Mouse (Mus musculus): Measurements from ENCODE around the gene Aqr. TPM values are rescaled to one million over a fixed set of nuclear protein-coding genes. Genes with fewer than 3 reads are reported as not detected.

Aqr gene
- polyA plus RNA-seq, 3 experiments from 2014 or later: 45.3 to 49.6 (median 47.4) TPM

DNA sequence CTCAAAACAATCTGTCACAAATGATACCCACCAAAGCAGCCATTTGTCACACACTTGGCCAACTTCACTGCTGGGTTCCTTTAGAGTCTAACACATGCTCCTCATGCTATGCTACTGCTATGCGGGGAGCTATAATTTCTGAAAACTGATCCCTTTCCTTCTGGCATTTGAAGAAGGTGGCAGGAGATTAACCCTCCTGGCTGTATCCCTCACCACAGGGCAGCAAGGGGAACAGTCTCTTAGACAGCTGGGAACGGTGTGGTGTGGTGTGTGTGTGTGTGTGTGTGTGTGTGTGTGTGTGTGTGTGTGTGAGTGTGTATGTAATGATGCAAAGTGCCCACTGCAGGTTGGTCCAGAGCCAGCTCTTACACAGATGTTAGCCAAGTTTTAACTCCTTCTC is 51.0 kb downstream of the Aqr start:
- no peak for ATAC-seq

DNA sequence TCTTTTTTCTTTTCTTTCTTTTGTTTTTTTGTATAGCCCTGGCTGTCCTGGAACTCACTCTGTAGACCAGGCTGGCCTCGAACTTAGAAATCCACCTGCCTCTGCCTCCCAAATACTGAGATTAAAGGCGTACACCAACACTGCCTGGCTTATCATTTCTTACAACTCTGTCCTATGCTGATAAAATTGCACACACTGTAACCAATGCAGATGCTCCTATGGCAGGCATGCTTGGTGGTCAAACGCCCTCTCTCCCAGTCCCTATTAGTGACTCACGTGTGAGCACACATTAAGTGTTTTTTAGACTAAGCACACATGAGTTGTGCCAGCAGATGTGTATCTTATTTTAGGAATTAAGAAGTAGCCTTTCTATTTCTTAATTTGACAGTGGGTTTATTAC is 53.5 kb downstream of the Aqr start:
- no peak for ATAC-seq

DNA sequence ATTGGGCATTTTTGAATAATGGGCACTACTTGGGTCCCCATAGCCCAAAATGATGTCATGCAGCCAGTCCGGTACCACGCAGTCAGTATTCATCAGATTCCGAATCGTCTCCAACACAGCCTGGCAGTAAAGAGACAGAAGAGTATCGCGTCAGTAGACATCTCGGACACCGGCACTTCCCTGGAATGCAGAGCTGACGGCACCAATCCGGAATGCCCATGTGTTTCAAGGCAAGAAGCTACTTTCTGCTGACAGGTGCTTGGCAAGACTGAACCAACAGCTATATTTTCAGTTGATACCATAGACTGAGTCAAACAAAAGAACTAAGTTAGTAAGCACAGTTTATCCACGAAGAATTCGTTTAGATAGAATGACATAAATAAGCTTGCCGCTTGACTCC is 56.2 kb downstream of the Aqr start:
- ATAC-seq: no peak

DNA sequence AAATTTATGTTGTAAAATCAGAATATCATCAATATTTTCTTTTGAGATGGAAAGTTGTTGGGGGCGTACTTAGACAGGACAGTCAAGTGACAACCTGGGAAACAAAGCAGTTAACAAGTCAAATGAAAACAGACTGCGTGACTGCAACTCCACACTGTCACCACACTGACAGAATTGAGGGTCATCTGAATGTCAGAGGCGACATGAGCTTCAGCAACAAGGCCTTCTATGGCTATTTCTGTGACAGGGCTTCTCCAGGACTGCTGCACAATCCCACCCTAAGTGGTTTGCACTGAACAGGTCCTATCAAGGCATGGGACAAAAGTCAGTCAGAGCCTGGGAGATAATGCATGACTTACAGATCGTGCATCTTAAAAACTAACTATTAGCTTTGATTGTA is 63.5 kb downstream of the Aqr start:
- no peak for ATAC-seq

DNA sequence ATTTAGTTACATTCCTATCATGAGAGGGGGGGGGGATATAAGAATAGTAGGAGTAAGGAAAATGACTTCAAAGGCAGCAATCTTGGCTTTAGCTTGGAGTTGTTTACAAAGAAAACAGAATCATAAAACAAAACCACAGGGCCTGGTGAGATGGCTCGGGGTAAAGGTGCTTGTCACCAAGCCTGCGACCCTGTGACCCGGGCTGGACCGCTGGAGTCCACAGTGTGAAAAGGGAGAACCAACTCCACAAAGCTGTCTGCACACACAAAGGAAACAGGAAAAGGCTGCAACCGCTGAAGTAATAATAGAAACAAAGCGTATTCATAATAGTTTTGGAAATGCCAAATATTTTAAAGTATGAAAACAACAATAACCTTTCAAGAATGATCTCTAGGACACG is 67.4 kb downstream of the Aqr start:
- no peak for ATAC-seq

DNA sequence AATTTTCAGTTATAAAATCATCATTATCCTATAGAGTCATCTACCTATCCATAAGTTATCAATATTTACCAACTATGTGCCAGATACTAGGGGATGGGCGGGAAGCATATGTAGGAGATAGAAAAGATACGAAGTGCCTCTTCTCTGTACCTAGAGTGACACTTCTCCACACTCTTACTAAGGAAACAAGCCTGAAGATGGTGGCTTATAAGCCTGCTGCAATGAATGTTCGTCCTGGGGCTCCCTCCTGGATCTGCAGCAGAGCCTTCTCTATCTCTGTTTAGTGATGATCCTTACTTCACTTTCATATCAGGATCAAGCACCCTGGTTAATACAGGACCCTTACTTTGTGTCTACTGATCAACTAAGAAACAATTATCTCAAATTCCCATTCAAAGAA is 69.2 kb downstream of the Aqr start:
- ATAC-seq: no peak

DNA sequence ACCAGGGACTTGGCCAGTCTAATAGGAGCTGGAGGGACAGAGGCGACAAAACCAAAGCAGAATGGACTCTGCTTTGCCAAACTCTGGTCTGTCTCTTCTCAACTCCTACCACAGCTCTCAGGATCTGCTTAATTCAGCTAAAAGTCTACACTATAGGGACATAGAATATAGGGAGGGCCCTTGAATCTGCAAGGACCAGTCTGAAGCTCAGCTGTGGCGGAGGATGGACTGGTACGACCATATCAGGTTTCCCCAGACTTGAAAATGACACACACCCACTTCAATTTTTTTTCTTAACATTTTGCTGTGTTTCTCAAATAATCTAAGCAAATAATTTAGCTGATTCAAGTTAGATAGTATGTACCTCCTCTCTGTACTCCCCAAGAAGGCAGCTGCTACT is 69.6 kb downstream of the Aqr start:
- no peak for ATAC-seq

DNA sequence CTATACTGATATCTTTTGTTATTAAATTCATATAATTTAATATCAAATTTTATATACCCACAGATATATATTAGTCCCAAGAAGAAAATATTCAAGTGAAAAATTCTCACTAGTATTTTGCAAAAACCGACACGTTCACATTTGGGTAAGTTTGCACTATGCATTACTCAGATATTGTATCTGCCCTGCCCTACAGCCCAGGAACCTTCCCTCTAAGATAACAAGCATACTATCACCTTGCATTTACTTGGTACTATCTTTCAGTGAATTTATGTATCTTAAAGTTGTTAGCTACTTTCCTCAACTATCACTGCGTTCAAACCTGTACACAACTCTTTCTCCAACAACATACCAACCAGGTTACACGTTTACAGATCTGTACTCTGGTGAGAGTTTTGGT is 71.3 kb downstream of the Aqr start:
- ATAC-seq: no peak

DNA sequence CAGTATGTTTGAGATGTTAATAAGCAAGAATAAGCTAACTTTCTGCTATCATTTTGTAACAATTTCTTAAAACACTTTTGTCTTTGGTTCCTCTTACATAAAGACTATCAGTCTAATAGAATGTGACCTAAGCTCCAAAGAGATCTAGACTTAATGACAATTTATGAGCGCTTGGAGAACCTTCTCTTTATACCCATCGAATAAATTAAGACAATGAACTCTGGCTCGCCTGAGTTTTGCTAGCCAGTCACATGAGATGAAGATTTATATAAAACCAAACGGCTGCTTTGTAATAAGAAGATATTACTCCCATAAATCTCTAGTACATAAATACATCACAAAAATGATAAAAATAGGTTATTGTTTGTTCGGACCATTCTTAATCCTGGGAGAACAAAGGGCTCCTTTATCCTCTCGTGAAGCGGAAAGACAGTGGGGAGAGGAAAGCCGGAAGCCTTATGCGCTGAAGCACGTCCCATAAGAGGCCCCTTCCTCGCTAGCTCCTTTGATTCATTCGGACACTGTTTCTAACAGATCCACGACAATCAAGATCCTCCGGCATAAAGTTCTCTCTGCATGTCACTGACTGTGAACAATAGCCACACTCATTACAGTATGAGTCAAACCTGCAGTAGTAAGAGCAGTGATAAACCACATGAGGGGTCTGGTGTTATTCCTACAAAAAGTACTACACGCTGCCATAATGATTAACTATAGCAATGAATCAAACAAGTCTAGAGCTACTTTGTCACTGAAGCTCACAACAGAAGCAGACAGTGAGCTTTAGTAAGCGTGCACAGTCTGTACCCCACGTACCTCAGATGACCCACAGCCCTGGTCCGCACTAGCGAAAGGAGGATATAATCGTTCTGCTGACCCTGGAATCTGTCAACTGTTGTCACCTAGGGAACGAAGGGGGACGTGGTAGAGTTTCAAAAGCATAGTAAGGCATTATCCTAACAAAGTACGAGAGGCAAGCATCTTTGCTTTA is 79.2 kb downstream of the Aqr start:
- ATAC-seq: no peak

DNA sequence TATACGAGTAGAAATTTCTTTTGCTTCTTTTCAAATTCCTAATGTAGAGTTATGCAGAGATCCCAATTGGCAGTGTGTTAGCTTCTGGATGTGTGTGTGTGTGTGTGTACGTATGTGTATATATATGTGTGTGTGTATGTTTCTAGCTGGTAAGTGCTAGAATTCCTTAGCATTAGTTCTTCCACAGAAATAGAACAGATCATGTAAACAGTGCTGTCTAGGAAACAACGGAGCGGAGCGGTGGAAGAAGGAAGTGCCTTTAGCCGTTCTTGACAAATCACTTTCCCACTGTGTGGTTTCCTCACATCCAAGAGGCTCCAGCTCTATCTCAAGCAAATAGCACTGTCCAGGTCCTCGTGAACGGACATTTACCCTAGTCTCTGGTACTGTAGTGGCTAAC is 80.4 kb downstream of the Aqr start:
- ATAC-seq: no peak

DNA sequence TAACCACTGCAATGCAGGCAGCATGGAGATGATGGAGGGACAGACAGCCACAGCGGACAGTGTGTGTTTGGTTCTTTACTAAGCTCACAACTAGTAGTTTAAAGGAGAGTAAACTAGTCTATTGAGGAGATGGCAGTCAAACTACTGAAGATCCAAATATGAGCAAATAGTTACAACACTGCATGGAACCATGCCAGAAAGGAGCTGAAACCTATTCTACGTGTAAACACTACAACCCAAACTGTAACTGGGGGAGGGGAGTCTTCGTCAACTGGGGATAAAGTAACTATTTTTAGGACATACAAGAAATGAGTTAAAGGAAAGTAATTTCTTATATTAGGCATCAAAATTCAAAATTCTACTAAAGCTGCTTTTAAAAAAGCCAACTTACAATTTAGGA is 84.4 kb downstream of the Aqr start:
- no peak for ATAC-seq

DNA sequence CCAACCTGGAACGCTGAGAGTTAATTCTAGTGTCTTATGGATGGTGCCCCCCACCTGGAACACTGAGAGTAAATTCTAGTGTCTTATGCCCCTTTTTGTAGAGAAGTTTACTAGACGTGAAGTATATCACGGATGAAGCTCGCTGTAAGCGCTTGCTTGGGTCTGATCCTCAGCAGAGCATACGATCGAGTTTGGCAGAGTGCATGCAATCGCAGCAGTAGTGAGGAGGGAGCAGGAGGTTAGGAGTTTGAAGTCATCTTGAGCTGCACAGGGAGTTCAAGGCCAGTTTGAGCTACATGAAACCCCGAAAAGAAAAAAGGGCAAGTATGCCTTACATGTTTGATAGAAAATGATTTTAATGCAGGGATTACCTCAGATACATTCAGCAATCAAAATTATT is 86.0 kb downstream of the Aqr start:
- no peak for ATAC-seq

DNA sequence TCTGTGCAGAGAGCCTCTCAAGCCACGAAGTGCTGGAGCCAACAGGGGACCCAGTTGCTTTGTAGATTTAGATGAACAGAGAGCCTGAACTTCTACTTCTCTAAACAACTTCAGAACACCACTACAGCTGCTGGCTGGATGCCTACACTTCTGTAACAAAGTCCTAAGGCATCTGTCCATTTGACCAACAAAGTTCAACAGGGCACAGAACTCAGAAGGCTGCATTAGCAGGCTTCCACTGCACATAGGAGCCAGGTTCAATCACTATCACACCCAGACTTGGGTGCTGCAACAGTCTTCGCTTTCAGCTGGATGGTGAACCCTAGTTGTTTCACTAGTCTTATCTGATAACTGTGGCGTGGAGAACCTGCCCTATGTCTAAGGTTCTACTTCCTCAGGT is 87.0 kb downstream of the Aqr start:
- no peak for ATAC-seq

DNA sequence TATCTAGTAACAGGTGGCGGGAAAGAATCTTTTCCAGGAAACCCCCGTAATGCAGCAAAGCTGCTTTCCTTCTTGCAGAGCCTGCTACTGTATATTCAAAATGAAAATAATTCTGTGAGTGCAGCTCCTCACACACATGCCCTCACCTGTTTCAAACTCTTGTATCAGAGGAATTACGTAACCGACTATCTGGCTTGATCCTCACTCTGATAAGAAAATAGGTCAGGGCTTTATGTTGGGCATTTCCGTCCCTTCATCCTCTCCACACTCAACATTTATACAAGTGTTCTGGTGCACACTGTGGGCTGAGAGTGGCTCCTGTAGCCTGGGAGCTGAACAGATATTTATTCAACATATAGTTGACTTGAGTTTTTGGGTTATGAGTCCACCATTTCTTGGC is 87.7 kb downstream of the Aqr start:
- ATAC-seq: peak; percentile 52

DNA sequence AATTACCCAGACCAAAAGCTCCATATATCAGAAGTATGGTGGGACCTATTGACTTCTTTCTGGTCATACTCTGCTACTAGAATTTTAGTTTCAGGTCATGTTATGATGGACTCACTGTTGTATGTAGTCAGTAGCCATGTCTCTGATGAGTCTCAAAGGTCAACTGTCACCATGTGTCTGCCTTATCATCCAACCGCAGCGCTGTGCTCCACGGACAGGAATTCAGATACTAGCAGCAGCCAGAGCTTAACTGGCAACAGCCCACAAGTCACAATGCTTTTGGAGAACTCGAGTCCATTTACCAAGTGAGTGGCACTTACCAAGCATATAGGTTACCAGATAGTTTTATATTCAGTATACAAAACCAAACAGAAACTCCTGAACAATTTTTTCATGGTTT is 89.2 kb downstream of the Aqr start:
- ATAC-seq: no peak

DNA sequence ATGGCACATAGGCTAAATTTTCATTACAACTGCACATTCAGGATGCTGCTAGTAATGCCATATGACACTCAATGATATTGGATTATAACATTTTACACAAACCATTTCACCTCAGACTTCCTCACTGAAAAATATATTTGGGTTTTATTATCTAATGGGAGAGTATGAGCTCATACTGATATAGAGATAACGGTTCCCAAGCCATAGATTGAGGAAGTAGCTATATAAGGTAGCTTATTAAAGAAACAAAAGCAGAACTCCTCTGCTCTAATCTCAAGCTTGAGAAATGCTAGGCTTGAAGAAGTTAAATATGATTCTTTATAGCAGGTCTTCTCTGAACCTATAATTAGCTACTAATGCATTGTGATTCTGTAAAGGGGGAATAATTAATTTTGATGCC is 90.3 kb downstream of the Aqr start:
- no peak for ATAC-seq

DNA sequence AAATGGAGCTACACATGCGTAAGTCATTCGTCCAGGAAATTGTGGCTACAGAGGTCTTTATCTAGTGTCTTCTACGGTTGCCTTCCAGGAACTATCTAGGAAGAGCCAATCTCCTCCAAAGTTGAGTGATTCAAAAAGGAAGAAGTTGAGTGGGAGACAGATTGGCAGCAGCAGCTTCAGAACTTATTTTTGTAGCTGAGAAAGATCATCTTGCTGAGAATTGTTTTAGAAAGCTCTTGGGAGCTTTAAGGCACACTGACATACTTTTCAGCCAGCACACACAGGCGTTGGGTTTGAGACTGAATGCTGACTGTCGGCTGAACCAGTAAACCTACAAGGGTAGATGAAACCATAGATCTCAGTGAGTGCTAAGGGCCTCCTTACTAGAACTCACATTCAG is 91.5 kb downstream of the Aqr start:
- no peak for ATAC-seq

DNA sequence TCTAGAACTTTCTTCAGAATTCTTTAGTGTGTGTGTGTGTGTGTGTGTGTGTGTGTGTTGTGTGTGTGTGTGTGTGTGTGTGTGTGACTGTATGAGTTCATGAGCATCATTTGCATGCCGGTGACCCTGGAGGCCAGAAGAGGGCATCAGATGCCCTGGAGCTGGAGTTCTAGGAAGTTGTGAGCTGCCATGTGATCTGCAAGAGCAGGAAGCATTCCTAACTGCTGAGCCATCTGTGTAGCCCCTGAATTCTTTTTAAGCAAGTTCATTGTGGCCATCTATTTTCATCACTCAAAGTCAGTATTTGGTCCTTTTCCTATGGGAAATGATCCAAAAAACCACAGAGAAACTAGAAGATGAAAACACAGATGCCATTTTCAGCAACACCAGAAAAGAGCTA is 92.1 kb downstream of the Aqr start:
- ATAC-seq: no peak

DNA sequence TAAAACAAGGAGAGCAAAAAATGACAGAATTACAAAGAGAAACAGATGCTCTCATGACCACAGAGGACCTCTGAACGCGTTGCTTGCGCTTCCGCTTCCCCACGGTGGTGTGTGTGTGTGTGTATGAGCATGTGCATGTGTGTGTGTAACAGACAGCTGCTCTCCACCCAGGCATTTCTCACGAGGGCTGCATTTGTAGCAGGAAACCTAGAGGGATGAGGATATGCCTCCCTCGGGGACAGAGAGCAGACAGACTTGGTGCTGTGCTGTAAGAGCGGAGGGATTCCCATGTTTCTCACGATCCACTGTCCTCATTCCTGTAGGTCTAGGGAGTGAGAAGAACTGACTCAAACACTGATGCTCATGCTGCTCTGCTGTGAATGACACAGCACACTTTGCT is 93.2 kb downstream of the Aqr start:
- ATAC-seq: no peak

DNA sequence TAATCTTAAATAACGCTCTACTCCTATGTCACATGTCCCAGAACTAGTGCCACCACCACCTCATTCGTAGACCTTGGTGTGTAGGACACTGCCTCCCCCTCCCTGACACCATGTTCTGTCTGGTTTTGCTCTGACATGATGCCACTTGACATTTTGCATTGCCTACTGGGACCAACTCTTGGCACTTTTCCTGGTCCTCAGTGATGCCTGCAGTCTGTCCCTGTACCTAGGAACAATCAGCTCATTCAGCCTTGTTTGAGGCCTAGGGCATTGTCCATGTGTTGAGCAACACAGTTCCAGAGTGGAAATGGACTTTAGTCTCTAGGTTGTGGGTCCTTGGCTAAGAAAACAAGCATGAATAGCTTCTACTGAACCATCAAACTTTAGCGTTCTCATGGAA is 97.0 kb downstream of the Aqr start:
- no peak for ATAC-seq

DNA sequence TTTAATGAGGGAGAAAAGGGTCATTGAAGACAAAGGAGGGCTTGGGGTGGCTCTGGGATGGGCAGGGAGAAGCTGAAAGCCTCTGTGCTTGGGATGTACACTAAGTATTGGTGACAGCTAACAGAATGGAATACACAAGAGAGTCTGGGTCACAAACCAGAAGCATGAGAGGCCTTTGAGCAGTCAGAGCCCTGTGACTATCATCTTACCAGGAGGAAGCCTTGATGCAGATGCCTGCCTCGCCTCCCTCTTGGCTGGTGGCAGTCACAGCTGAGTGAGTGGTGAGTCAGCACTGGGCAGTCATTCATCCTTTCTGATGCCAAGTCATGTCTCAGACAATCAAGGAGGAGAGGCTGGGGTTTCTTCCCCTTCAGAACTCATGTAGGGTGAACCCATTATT is 99.6 kb downstream of the Aqr start:
- no peak for ATAC-seq

DNA sequence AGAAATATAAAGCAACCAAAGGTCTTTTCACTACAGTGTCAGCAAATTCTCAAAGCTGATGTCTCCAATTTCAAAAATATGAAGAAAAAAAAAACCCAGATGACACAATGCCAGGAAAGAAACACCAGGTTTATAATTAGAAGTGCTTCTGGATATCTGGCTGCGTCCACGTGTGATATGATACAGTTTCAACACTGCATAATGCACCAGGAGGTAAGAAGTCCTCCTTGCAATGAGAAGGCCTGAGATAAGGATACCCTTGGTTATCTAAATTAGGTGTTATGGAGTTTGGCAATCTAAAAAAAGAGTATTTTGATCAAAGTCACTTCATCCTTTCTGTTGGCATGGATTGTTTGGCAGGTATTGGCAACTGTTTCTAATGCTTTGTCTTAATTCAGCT is 114.9 kb downstream of the Aqr start:
- no peak for ATAC-seq

DNA sequence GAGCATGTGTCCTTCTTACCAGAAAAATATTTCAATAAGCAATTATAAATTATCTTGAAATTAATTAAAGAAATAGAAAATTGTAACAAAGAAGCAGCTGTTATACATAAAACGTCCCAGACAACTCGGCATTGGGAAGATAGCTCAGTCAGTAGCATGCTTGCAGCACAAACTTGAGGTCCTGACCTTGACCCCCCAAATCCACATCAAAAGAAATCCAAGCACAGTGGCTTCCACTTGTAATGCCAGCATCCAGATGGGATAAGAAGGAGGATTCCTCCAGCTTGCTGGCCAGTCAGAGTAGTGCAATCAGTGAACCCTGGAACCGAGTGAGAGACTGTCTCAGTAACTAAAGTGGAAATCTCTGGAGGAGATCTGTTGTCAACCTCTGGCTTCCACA is 120.6 kb downstream of the Aqr start:
- no peak for ATAC-seq

DNA sequence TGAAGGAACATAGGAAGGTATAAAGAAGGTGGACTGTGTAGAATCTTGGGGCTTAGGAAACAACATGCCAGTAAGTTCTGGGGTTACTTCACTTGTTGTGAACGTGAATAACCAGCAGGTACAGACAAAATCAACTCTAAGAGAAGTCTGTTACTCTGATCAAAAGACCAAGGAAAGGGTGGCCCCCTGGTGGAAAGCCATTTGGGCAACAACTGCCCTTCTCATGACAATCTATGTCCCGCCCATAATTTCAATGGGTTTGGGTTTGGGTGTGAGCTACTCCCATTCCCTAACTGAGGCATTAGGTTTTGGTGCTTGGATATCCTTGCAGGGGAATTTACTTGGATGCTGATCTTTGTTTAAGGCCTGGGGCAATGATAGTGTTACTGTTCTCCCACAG is 122.8 kb downstream of the Aqr start:
- no peak for ATAC-seq

DNA sequence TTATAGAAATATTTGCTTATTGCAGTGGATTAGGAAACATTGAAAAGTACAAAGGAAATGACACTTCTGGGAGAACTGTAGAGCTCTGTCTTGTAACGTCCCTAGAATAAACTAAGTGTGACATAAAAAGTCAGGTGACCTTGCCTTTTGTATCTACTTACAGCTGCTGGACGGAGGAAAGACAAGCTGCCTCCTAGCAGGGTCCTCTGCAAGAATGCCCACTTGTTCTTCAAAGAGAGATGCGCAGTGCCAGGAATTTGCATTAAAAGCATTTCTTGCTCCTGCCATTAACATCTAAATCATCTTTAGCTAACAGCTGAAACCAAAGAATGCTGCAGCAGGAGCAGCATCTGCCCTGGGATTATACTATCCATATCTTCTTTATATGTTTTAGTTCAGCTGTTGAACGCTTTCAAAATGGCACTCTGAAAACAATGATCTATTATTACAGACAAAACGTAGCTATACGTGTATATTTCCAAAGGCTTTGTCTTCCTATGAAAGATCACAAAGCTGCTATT is 126.7 kb downstream of the Aqr start:
- ATAC-seq: no peak
